Mouse (Mus musculus) thymus, postnatal 4 days (tissue): ENCODE data around the gene Sytl3.

Source experiments
- DNase-seq: peaks from one replicate; pipeline ENCODE4 v3.0.0; 2021

Gene Sytl3

DNA sequence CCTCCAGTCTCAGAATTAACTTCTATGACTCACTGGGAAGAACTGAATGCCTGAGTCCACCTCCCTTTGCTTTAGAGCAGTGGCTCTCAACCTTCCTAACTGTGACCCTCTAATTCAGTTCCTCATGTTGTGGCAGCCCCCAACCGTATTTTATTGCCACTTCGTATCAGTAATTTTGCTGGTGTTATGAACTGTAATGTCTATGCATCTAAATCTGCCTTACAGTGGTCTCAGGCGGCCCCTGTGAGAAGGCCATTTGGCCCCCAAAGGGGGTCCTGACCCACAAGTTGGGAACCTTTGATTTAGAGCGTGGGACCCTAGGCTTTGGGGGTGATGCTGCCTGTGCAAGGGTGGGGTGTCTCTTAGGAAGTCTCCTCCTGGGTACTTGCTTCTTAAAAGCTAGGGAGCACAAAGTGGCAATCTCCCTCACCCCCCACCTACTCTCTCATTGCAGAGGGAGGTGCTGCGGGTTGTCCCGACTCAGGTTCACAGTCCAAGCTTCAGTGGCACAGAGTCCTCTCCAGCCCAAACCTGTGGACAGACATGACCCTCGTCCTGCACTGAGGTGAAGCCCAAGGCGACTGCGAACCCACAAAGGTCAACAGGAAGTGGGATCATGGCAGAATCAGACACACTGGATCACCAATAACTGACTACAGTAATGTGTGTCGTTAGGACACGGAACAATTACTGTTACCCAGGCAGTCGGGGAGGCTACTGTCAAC lies 78.5 kb downstream of the Sytl3 start:
- DNase-seq, result no peak

DNA sequence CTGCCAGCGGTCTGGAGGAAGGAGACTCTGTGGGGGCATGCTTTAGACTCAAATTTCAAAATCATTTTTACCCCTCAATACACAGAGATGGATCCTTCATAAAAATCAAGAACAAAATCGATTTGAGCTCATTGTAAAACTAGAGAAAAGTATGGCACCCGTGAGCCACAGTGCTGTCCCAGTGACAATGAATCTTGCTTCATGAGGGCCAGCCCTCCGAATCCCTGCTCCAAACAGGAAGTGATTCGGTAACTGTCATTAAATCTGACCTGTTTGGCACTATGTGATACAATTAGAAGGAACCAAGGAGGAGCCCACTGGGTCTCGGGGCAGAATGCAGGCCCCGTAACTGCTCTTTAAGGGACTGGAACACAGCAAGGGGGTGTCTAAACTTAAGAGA lies 79.9 kb downstream of the Sytl3 start:
- no peak for DNase-seq

DNA sequence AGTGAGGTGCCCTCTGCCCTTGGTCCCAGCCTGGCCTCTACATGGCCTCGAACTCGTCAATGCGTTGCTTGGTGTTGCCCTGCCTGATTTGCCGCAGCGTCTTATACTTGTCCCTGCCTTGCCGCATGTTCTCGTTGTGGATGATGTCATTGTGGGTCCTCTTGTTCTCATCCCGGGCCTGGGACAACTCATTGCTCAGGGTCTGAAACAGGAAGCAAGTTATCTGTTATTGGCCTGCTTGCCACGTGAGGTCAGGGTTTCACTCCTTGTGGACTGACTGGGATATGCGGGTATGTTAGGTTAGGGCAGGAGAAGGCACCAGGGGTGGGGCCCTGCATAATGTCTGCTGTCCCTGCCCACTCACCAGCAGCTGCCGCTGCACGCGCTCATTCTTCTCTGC lies 80.4 kb downstream of the Sytl3 start:
- peak; percentile 17 for DNase-seq

DNA sequence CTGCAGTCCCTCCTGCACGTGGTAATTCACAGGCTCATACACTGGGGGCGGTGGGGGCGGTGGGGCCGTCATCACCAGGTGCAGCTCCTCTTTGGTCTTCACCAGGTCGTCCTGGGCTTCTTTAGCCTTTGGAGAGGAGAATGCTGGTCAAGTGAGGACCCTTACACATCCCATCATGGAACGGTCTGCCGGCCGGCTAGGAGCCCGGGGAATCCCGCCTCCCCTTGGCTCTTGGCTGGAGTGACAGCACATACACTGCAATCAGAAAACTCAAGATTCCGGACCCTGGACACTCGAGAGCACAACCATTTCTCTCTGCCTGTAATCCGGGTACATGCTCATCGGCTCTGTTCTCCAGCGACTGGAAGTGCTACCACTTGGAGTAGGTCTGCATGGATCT lies 80.9 kb downstream of the Sytl3 start:
- peak; percentile 10 for DNase-seq

DNA sequence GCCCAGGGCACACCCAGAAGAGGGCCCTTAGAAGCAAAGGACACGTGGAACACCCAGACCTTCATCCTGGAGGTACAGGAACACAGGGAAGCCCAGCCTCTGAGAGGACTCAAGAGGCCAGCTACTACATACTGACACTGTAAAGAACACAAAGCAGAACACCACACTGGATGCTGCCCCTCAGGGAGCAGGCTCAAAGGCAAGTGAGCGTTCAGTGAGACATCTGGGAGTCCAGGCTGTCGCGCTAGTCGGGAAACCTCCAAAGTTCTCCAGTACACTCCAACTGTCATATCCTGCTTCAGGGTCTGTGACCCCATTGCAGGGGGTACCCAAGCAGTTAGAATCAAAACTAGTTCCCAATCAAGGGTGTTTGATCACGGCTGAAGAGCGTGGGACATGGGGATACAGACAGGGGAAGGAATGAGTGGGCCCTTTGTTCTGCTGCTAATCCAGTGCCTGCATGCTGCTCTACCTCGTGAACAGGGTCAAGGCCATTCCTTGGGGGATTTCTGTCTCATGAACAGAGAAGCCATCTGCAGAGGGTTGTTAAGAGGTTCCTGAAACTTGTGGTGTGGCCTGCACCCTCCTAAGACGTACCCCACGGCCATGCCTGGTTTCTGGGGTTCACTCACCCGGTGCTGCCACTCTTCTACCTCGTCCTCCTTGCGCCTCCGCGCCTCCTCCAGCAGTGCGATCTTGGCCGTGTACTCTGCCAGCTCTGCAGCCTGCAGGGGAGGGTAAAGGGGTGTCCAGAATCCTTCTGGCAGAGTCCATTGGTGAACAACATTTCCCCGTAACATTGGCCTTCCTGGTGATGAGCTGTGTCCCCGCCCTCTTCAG lies 81.7 kb downstream of the Sytl3 start:
- peak; percentile 18 for DNase-seq

DNA sequence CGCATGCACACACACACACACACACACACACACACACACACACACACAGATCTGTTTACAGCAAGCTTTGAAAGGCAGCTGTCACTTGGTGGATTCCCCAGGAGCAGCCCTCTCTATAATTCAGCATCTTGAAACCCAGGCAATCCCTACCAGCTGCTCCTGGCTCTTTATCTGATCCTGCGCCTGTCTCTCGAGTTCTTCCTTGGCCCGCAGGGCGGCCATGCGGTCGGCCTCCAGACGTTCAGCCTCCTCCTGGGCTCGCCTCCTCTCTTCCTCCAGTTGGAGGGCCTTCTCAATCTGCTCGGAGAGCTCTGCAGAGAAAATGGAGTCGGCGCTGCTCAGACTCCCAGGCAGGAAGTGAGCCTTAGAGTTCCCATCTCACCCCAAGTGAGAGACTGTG lies 82.4 kb downstream of the Sytl3 start:
- no peak for DNase-seq

DNA sequence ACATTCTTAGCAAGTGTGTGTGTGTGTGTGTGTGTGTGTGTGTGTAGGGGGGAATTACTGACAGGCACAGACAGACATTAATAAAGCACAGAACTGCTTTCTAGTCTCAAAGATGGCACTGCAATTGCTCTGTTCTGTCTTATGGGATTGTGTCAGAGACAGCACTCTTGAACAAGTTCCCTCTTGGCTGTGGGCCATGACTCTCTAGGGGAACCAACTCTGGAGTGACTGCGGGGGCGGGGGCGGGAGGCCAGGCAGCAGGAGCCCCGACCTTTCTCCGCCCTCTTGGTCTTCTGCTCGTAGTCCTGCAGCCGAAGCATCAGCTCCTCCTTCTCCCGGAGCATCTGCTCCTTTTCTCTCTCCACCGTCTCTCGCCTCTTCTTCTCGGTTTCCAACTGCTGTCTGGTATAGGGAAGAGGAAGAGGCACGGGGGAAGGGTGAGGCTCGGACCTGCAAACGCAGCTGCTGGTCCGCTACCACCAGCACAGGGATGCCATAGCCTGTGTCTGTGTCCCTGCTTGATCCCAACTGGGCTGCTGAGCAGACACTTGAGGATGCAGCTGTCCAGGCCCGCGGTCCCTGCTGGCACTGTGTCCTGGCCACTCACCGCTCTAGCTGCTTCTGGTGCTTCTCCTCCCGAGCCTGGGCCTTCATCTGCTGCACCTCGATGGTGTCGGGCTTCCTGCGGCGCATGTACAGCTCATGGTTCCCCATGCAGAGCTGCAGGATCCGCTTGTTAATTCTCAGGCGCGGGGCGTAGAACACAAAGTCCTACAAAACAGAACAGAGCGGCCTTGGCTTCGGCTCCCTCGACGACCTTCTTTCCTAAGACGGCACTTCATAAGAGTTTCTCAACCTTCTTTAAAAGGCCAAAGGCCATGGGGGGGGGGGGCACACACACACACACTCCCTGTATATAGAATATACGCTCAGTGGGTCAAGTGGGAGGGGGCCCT lies 83.5 kb downstream of the Sytl3 start:
- DNase-seq, result peak; percentile 4

DNA sequence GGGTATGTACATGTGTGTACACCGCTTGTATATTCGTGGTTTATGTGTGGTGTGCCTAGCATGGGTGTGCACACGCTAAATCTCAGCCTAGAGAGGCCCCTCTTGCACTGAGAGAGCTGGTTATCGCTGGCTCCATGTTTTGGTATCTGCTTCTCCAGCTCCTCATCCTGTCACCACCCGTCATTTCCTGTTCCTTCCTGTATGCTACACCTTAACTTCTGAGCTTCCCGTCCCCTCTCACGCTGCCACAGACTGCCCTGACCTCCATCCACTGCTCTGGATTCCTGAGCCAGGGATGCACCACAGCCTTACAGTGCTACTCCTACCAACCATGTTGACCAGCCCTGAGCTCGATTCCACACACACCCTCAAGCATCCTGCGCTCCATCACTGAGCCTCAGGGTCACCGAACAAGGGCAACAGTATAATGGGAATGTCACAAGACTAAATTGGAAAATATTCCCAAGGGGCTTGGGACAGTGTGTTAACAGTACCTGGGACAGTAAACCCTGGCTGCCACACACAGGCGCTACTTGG lies 84.2 kb downstream of the Sytl3 start:
- no peak for DNase-seq

DNA sequence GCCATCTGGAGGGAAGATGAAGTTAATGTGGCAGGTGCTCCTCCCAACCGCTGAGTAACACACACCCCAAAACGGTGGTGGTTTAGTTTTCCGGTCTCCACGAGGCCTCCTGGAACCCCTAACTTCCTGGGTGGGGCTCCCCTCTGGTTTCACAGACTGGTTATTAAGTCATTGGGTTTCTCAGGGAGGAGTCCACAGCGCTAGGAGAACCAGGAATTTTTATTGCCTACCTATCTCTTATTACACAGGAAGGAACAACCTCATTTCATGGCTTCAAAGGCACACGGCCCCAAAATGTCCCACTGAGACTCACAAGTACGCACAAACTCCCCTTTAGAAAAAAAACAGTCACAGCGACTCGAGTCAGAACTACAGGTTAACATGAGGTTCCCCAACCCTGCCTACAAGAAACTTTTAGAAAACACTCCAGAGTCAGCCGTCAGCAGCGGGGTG lies 84.9 kb downstream of the Sytl3 start:
- DNase-seq, result peak; percentile 72

DNA sequence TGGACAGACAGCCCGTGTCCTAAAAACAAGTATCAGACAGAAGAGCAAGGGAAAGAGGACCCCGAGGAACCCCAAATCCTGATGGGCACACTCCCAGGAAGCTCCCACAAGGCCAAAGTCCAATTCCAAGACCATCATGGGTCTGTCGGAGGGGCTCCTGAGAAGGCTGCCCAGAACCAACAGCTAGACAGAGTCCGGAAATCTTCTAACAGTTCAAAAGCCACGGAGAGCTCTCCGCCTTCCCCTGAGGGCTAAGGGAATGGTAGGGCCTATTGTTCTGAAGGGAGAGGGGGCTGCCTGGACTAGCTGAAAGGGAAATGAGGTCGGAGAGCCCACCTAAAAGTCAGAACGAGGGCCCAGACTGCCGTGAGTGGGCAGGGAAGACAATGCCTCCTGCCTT lies 85.5 kb downstream of the Sytl3 start:
- no peak for DNase-seq

DNA sequence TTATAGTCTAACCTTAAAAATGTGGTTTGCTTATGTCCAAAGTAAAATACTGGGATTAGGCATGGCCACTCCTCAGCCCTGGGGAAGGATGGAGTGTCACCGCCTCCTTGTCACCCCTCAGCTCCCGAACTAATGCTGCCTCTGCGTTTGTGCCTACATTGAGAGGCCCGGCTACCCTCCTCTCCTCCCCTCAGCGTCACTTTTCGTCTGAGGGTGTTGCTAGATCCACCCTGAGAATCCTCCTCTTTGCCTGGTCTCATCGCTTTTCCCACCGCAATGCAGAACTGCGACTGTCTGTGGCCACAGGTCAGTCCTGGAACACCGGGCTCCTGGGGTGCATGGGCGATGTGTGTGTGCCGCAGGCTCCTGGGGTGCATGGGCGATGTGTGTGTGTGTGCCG lies 86.0 kb downstream of the Sytl3 start:
- no peak for DNase-seq

DNA sequence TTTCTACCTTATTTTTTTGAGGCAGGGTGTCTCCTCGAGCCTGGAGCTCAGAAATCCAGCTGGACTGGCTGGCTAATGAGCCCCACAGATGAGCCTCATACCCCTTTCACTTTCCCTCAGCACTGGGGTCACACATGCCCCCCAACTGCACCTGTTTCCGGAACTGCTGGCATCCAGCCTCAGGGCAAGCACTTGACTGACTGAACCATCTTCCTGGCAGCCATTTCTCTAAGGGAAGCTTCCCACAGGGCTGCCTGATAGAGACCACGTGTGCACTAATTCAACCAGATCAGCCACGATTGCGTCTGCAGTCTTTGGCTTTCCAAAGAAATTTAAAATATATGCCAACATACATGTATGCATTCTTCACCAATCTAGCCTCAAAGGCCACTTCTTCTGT lies 86.6 kb downstream of the Sytl3 start:
- DNase-seq, result no peak

DNA sequence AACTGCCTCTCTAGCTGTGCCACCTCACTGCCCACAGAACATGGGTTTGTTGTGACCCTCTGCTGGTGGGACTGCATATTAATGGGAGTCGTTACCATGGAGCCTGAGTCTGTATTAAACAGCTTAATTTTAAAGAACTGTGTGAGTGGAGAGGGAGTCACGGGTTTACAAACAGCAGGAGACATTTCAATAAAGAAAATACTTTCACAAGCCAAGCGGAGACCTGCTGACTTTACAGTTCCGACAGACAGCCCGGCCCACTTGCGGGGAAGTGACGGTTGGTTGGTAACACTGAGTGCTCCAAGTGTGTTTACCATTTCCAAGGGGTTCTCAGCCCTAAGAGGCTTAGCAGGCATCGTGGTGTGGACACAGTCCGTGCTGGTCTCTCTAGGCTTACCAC lies 87.1 kb downstream of the Sytl3 start:
- no peak for DNase-seq

DNA sequence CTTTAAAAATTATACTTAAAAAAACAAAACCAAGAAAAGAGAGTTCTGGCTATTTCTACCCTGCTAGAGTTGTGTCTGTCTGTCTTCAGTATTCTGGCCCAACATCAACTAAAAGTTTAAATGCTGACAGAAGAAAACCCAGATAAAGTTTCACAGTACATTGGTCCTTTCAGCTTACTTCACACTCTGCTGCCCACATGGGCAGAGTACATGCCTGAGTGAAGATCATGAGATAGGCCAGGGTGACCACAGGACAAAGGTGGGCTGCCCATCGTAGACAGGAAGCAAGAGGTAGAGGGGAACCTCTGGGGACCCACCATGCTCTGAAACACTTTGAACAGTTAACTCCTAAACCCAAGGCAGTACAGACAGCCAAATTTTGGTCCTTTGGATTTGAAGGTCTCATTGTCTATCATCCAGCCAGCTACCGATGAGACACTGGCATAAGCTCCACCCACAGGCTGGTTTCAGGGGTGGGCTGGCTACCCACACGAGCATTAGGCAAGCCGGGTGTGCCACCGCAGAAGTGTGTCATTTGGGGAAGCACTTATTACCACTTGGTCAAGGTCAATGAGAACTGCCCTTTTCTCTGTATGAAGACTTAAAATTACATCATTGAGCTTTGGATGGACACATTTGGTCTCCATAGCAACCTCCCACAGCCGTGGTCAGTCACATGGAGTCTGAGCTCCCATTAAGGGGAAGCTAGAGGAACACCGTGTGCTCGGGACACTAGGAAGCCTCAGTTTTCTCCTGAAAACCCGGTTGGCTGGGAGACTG lies 87.7 kb downstream of the Sytl3 start:
- no peak for DNase-seq

DNA sequence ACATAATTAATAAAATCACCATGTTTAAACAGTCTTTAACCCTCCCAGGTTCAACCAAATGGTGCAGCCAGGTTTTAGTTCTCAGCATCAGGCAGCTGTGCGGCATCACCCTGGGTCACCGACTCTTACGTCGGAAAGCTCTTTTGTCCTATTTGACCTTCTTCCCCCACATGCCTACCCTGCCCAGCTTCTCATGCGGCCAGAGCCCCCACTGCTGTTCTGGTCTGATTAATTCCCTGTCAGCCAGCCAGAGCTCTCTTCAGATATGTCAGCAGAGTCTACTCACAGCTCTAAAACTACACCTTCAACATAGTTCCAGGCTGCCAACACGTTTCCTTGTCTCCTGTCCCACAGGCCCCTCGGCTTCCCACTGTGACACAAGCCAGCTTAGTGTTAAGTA lies 88.6 kb downstream of the Sytl3 start:
- DNase-seq, result no peak

DNA sequence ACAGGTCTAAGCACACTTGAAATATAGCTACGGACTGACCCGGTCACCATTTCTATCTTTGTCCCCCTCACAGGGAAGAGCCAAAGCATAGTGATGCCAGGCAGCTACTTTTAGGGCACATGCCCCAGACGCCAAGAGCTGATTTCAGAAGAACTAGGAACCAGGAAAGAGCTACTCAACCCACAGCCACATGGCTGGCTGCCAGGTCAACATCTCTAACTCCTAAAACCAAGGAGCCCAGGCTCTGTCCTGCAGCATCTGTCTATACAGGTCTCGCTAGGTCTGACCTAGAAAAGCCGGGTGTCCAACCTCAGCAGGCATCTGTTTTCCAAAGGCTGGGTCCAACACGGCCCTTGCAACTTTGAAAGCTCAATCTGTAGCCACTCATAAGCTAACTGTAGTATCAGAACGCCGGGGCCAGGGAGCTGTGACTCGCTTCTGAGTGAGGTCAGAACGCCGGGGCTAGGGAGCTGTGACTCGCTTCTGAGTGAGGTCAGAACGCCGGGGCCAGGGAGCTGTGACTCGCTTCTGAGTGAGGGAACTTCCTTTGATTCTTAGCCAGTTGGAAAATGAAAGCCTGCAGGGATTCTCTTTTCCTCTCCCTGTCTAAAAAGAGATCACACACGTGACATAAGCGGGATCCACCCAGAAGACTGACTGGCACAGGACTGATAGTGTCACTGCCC lies 90.0 kb downstream of the Sytl3 start:
- no peak for DNase-seq

DNA sequence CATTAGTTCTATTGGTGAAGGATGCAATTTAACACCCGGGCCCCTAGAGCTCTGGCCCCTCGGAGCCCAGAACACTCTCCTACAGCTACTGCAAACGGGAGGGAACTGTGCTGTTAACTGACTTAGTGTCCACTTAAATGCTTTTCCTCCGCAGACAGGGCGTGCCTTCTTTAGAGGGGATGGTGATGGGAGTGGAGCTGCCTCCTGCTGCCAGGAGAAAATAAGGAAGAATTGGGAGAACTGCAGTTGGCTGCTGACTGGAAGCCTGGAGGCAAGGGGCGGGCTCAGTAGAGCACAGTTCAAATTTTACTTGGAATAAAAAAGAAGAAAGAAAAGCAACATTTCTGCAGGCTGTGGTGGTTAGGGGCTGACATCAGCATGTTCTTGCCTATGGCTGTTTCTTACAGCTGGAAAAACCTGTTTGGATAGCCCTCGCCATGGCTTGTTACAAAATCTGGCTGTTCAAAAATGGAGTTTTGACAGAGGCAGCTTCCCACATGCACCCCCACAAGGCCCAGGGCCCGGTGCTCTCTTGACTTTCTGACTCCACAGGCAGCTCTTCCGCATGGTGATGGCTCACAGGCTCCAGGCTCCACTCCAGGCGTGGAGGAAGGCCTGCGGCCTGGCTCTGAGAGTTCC lies 92.4 kb downstream of the Sytl3 start:
- DNase-seq, result no peak

DNA sequence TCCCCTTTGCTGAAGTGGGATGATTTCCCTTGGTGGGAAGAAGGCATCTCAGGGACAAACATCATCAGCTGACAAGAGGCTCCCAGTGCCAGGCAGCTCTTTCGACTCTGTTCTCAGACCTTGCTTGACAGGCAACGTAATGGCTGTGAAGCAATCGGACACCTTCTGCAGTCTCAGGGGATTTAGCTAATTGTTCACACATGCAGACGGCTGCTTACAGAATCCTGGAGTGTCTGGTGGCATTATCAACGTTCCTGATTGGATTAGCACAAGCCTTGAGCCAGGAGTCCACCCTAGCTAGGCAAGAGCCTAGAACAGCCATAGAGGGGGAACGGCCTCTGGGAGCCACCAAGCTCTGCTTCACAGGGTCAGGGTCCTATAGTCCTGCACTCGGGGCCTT lies 93.5 kb downstream of the Sytl3 start:
- DNase-seq, result no peak

DNA sequence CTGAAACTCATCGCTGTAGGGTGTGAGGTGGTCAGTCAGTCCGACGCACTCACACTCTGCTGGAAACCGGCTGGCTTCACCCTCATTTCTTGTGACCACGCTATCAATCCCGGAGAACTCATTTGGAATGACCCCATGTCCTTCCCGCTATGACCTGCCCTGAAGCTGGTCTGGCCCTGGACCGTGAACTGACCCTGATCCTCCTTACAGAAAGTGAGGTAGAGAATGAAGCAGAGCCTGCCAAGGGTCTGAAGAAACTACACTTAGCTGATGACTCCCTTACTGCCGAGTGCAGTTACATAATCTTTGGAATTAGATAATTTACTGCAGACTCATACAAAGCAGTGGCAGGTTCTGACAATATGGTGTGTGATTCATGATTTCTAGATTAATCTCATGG lies 96.3 kb downstream of the Sytl3 start:
- DNase-seq, result no peak

DNA sequence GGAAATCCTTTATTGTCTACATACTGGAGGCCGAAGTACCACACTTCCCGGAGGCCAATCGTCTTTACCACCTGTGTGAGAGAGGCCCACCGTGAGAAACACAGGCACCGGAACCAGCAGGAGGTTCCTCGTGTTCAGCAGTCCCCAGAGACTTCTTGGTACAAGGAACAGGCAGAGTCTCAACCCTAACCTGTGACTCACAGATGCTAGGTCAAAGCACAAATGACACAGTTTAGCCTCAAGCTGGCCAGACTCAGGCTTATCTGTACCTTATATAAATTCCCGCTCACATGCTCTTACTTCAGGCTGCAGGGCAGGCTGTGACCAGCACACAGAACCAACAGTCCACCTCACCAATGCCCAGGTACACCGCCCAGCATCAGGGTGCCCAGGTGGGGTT lies 97.0 kb downstream of the Sytl3 start:
- DNase-seq, result no peak

DNA sequence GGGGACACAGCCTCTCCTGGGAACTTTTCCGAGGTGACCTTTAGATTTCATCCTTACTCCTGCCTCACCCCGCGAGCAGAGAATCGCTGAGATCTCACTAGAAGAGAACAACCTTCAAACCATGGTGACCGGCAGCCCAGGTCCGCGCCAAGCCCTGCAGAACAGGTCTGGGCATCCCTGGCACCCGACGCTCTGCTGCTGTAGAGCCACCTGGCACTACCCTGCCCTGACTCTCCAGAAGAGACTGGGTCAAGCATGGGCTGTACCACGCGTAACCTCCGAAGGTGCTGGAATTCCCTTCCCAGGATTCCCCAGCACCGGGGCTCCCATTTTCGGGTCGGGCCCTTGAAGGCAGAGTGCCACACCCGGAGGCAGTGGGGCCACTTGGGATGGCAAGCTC lies 99.0 kb downstream of the Sytl3 start:
- no peak for DNase-seq
